In the genomic region with DNA sequence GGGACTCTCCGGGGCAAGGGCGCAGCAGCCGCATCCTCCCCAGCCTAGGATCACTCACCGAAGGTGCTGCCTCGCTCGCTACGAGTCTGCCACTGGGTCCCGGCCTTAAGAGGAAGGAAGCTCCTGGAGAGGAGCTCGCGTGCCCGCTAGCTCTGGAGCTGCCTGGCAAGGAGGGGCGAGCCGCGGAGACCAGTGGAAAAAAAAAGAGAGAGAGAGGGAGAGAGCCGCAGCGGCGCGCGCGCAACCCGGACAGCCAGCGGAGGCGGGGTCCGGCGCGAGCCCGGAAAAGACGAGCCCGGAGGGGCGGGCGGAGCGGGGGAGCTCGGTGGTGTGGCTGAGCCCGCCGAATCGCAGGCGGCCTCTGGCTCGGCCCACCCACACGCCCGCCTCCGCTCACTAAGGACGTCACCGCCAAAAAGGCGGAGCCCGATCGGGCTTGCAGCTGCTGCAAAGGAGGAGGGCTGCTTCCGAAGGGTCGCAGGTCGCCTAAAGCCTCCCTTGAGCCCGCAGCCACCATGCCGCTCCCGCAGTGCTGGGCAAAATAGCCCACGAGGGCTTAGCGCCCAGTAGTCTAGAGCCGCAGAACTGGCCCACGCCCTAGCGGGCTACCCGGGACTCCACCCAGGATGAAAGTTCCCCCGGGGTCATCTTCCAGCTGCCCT, we compare ENCODE assay signal across 7 mouse cellular contexts. TPM values are rescaled to one million over a fixed set of nuclear protein-coding genes. Genes with fewer than 3 reads are reported as not detected.
DNase-seq lines count a peak whose midpoint lies in the region; ATAC-seq lines count a peak whose summit lies in the region.

A gene (minus strand): TSS at position 289 of the 662 bp plus-strand sequence.

- peak within 1 kb of the TSS; percentile 89 for H3K27ac ChIP-seq in limb, embryonic 10.5 days
- H3K27ac ChIP-seq in midbrain, embryonic 13.5 days: peak within 1 kb of the TSS; percentile 85

- H3K36me3 ChIP-seq in limb, embryonic 10.5 days: no peaks in the 10 kb centered on the region
- H3K36me3 ChIP-seq in midbrain, embryonic 13.5 days: no peaks in the 10 kb centered on the region

- H3K4me3 ChIP-seq in limb, embryonic 10.5 days: peak within 1 kb of the TSS; percentile 65
- peak within 1 kb of the TSS; percentile 58 for H3K4me3 ChIP-seq in midbrain, embryonic 13.5 days (replicated peaks)

- peak within 1 kb of the TSS; percentile 55 for H3K4me2 ChIP-seq in midbrain, embryonic 13.5 days (replicated peaks)

- peak within 1 kb of the TSS; percentile 72 for H3K9ac ChIP-seq in midbrain, embryonic 13.5 days (replicated peaks)

- peak; percentile 87 for DNase-seq in adrenal gland, adult 8-10 months
- DNase-seq in embryo, embryonic 9.5 days (ENCODE audit: extremely low spot score): peak; percentile 86
- DNase-seq in gonadal fat pad, adult 2 months (ENCODE audit: low read depth): no peak
- DNase-seq in kidney, adult 11 months: peak; percentile 89
- DNase-seq in limb, embryonic 10.5 days (ENCODE audit: low spot score): peak; percentile 87
- peak; percentile 79 for DNase-seq in spleen, adult 12 weeks (ENCODE audit: low spot score)

- H3K9me3 ChIP-seq in limb, embryonic 10.5 days (replicated peaks): no peaks in the 10 kb centered on the region
- no peaks in the 10 kb centered on the region for H3K9me3 ChIP-seq in midbrain, embryonic 13.5 days

- H3K27me3 ChIP-seq in limb, embryonic 10.5 days (ENCODE audit: low read depth, poor library complexity, severe bottlenecking): peaks cover 66% of the 10 kb centered on the region
- peaks cover 13% of the 10 kb centered on the region; the same call in 1 of the 2 replicates for H3K27me3 ChIP-seq in midbrain, embryonic 13.5 days

- WGBS in limb, embryonic 10.5 days: 10% methylated on average over 47 of the region's 59 CpGs
- WGBS in midbrain, embryonic 13.5 days: 15% methylated on average over 51 of the region's 59 CpGs

- ATAC-seq in midbrain, embryonic 13.5 days: peak; percentile 99

- no peaks in the 10 kb centered on the region for H3K4me1 ChIP-seq in limb, embryonic 10.5 days
- peaks cover 3% of the 10 kb centered on the region; the same call in 1 of the 2 replicates for H3K4me1 ChIP-seq in midbrain, embryonic 13.5 days (replicated peaks)

RNA-seq across cellular contexts. Expression of the gene that starts here (rescaled TPM):
- total RNA-seq in adrenal gland, adult 8-10 months (2022): 100 to 1,000 TPM; 294 to 489 (median 395) TPM
- 12.3 and 16.9 TPM in 2 replicates for polyA plus RNA-seq in gonadal fat pad, adult 2 months (2012; rRNA removed)
- 12.5 and 14.5 TPM in 2 replicates for polyA plus RNA-seq in limb, embryonic 10.5 days (2016; fragmentation: Nextera tagmentation; extraction: Ambion mirVana)
- polyA plus RNA-seq in midbrain, embryonic 13.5 days (2015; fragmentation: Nextera tagmentation; extraction: Ambion mirVana): 15.3 and 18.2 TPM in 2 replicates
